Mouse (Mus musculus) heart, adult 11 months (tissue): Measurements from ENCODE around the gene Klhl8.
"Not testable (repeated sequence)": the region's sequence is repeated elsewhere in the genome, so short reads cannot be mapped to it uniquely, and the experiment has no call there.

Source experiments
- DNase-seq: peaks from one replicate; pipeline ENCODE4 v3.0.0; 2022

The Klhl8 gene

DNA sequence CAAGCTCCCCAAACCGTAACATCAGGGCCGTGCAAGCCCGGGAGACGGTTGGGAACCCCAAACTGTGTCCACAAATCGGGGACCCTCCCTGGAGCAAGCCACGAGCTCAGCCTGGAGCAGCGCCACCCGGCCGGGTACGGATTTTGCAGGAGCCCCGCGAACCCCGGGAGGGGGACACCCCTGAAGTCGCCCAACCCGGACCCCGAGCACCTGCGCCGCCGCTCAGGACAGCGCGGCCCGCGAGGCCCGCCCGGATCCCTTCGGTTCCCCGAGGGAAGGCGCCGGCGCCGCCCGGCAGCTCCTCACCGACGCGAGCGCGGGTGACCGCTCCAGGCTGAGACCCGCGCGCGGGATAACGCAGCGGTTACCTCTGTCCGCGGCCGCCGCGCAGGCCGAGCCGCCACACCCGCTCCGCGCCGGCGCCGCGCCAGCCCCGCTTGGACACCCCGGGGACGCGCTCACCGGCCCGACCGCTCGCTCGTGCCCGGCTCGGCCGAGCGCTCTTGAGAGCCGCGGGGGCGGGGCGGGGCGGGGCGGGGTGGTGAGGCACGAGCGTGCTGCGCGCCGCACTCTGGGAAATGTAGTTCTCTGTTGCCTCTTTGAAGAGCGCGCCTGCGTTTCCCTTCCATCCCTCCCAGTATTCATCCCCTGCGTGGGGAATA is at the start of gene Klhl8:
Gene Klhl8, minus strand, starts transcription at position 512 of the 662 bp plus-strand sequence.
- DNase-seq, result peak; percentile 99

- no peak for DNase-seq
Measured at GRCm38 (mm10) chr5:103954638-103955037, 43.6 kb upstream of the Klhl8 start.

- DNase-seq, result no peak
Measured at GRCm38 (mm10) chr5:103953135-103954083, 42.4 kb upstream of the Klhl8 start.

DNA sequence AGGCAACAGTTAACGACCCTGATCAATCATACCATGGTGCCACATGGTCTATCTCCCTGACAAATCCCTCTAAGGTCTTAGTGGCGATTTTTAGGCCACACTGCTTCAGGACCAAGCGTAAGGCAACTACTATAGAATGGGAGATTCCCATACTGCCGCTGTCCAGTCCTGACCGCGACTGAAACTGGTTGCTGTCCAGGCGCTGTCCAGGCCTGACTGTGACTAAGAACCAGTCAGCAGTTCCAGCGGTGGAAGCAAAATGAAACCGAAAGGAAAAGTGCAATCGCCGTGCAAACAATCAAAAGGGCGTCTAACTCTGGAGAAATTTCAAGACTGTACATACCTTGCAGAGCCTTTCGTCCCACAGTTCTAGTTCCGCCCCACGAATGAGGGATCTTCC is 39.1 kb upstream of the Klhl8 start:
- DNase-seq, result not testable (repeated sequence)

DNA sequence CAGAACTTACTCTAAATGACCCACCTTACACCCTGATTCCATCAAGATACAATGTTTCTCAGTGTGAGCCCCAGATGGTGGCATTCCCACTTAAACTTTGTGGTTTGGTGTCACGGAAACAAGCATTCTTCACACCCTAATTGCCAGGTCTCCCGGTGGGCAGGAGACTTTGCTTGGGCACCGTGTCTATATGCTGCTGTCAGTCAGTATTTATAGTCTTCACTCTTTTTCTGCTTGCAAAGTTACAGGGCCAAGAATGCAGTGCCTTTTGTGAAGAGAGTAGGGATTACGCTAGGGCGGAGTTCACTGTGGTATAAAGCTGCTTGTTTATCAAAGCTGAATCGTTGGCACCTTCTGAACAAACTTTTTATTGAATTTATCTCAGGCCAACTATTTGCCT is 32.1 kb upstream of the Klhl8 start:
- DNase-seq, result peak; percentile 48

GRCm38 (mm10) chr5:103939856-103940255 is 28.8 kb upstream of the Klhl8 start:
- DNase-seq, result no peak

DNA sequence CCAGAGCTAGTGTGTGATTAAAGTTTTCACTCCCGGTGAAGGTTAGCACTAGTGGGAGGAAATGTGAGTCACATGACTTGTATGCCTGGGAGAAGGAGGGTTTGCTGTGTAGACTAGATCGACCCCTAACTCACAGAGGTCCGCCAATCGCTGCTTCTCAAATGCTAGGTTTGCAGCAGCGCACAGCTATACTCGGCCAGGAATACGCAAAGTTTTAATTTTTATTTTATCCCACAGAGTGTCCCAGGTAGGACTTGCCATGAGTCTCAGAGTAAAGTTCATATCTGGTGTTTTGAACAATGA is 28.2 kb upstream of the Klhl8 start:
- DNase-seq, result no peak

- DNase-seq, result no peak
Measured at GRCm38 (mm10) chr5:103938547-103939349, 27.7 kb upstream of the Klhl8 start.

GRCm38 (mm10) chr5:103936906-103937589 is 26.0 kb upstream of the Klhl8 start:
- DNase-seq, result no peak

- DNase-seq, result not testable (repeated sequence)
Measured at GRCm38 (mm10) chr5:103931924-103932323, 20.9 kb upstream of the Klhl8 start.

- no peak for DNase-seq
Measured at GRCm38 (mm10) chr5:103930511-103930910, 19.5 kb upstream of the Klhl8 start.

- no peak for DNase-seq
Measured at GRCm38 (mm10) chr5:103928196-103928550, 17.1 kb upstream of the Klhl8 start.

DNA sequence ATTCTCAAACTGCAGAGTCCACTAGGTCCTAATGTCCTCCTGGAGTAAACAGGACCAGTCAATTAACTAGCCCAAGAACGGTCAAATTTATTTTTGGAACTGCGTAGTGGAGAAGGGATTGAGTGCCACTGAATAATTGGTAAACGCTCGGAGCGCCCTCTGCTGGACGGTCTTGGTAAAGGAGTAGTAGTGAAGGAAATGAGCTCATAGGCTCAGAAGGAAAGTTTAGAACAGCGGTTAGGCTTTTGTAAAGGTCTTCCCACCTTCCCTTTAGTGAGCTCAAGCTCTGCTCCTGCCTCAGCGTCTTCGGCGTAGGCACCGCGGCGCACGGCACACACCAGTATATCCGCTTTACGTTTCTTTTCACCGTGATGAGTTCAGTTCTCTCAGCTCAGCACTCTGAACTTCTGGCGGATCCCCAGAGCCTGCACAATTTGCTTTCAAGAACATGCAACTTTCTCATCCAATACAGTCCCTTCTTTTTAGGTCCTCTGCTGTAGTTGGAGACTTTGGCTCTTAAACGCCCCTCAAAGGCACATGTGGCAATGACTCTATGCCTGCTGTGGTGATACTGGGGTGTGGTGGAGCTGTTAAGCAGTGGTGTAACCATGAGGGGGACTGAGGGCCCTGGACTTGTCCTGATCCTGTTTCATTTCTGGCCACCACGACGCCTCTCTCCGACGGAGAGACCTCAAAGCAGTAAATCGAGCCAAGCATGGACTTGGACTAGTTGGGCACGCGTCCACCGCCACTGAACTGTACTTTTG is 16.6 kb upstream of the Klhl8 start:
- peak; percentile 98 for DNase-seq

DNA sequence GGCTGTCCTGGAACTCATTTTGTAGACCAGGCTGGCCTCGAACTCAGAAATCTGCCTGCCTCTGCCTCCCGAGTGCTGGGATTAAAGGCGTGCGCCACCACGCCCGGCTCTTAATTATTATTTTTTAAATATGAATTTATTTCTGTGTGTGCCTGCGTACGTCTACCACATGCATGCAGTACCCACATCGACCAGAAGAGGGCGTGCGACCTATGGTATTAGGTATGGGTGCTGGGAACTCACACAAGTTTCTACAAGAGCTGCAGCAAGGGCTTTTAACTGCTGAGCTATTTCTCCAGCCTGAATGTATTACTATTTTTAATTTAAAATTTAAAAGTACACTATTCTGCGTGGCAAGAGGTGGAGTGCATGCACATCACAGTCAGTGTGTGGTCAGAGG is 15.3 kb upstream of the Klhl8 start:
- no peak for DNase-seq

DNA sequence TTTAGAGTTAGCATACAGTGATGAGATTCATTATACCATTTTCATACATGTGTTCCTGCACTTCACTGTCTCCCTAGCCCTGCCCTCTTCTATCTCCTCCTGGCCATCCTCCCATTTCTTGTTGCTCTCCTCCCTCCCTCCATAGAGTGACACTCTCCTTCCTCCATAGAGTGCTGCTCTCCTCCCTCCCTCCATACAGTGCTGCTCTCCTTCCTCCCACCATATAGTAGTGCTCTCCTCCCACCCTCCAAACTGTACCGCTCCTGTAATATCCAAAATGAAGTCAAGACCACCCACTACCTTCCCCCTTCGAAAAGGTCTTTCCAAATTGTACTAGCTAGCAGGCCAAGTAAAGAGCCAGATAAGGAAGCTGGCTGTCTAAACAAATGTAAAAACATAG is 12.7 kb upstream of the Klhl8 start:
- no peak for DNase-seq

DNA sequence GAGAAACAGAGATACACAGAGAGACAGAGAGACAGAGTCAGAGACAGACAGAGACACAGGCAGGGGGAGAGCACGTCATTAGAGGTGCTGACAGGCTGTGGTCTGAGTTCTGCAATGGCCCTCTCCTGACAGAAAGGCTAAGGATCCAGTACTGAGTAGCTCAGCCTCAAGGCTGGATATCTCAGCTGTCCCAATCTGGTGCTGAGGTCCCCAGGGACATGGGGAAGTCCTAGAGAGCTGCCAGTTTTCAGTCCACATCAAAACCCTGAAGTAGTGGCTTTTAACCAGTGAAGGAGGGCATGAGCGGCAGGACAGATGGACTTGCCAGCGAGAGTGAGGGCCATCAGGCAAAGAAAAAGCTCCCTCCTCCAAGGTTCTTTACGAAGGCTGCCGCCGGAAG is 12.0 kb upstream of the Klhl8 start:
- peak; percentile 90 for DNase-seq

GRCm38 (mm10) chr5:103922436-103922835 is 11.4 kb upstream of the Klhl8 start:
- peak; percentile 91 for DNase-seq

GRCm38 (mm10) chr5:103919497-103919896 is 8.4 kb upstream of the Klhl8 start:
- DNase-seq, result no peak

DNA sequence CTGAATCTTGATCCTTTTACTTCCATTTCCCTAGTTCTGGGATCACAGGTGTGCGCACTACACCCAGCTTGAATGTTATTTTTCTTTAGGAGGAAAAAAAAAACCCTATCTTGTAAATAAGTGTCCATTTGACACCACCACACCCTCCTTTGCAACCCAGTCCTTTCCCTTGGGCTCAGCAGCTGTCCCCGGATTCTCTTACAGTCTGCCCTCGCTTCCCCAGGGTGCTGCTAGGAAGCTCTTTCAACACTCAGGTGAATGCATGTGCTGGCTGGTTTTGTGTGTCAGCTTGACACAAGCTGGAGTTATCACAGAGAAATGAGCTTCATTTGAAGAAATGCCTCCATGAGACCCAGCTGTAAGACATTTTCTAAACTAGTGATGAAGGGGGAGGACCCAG is 7.2 kb upstream of the Klhl8 start:
- DNase-seq, result peak; percentile 22

GRCm38 (mm10) chr5:103917357-103917895 is 6.4 kb upstream of the Klhl8 start:
- DNase-seq, result peak; percentile 76

DNA sequence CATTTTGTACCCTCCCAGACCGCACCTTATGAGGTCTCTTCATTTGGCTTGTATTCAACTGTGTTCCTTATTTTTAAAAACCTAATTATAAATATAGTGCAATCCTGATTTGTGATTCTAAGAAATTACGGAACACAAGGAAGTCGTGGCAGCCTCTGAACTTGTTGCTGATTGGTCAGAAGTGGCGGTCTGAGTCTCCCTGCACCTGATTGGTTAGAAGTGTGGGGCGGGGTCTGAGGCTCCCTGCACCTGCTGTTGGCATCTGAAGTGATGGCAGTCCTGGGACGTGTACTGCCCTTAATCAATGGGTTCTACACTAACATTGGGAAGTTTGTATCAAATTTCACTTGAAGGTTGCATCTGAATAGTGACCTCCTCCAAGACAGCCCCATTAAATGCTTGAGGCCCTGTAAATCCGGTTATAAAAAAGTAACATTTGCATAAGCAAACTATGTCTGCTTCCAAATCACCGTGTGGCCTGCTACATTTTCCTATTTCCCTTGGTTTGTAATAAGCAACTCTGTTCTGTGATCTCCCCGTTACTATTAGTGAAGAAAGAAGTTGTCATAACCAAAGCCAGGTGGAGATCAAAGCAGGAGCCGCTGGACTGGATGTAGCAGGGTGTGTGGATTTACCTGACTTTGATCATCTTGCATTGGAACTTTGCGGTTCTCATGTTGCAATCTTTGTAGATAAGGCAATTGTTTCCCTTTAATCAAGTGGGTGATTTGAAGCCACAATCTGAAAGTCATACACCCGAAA is 5.7 kb upstream of the Klhl8 start:
- DNase-seq, result peak; percentile 76
